Mouse (Mus musculus): ENCODE measurements around the gene Ankrd36.
A peak's percentile ranks its signal among the peaks of the same experiment; 100 is the strongest.

- TF ChIP-seq FLI1 (IDR thresholded peaks at IDR 0.05; ENCODE audit: low read length) (no peak), GATA1 (IDR thresholded peaks at IDR 0.05; ENCODE audit: borderline replicate concordance, low read length) (peak; percentile 76; the same call in 2 of the 3 replicates)
Measured at GRCm38 (mm10) chr11:5562625-5563268, 6.7 kb upstream of the Ankrd36 start.
